Mouse (Mus musculus) spleen, adult 18-20 months (tissue): ENCODE results near the gene Zfp386.

Experiments
- DNase-seq, 2 experiments: peaks; one replicate each; pipeline ENCODE4 v3.0.0; 2022; ENCODE audit warnings: mixed read lengths in 2 of 2

The Zfp386 gene

GRCm38 (mm10) chr12:116094765-116095555 lies 47.4 kb downstream of the Zfp386 start:
- no peak for DNase-seq

- DNase-seq: no peak
These were observed 48.9 kb downstream of the Zfp386 start for GRCm38 (mm10) chr12:116096361-116096904.

GRCm38 (mm10) chr12:116097166-116097565 lies 49.6 kb downstream of the Zfp386 start:
- no peak for DNase-seq

- DNase-seq: no peak
These were observed 54.4 kb downstream of the Zfp386 start for GRCm38 (mm10) chr12:116101945-116102344.

- DNase-seq: no peak
These were observed 62.2 kb downstream of the Zfp386 start for GRCm38 (mm10) chr12:116109451-116110353.

- no peak for DNase-seq
These were observed 63.6 kb downstream of the Zfp386 start for GRCm38 (mm10) chr12:116111007-116111694.
